Mouse (Mus musculus): Measurements from ENCODE around the gene Lrrk2.
"Not testable (repeated sequence)": the region's sequence is repeated elsewhere in the genome, so short reads cannot be mapped to it uniquely, and the experiment has no call there.

The Lrrk2 gene

GRCm38 (mm10) chr15:91693051-91693450 is 20.1 kb downstream of the Lrrk2 start:
- DNase-seq: no peak

GRCm38 (mm10) chr15:91693856-91694255 is 20.9 kb downstream of the Lrrk2 start:
- DNase-seq: no peak

- peak; percentile 53 to 70 for DNase-seq
Measured at GRCm38 (mm10) chr15:91700841-91701240, 27.9 kb downstream of the Lrrk2 start.

GRCm38 (mm10) chr15:91702991-91703715 is 30.2 kb downstream of the Lrrk2 start:
- peak; percentile 52 to 74 for DNase-seq

GRCm38 (mm10) chr15:91704091-91704490 is 31.1 kb downstream of the Lrrk2 start:
- DNase-seq: peak in 1 of 2 experiments; percentile 18

GRCm38 (mm10) chr15:91709207-91710130 is 36.5 kb downstream of the Lrrk2 start:
- no peak for DNase-seq

GRCm38 (mm10) chr15:91735216-91735922 is 62.4 kb downstream of the Lrrk2 start:
- DNase-seq: no peak

GRCm38 (mm10) chr15:91736791-91737533 is 64.0 kb downstream of the Lrrk2 start:
- DNase-seq: peak; percentile 57 to 72

GRCm38 (mm10) chr15:91738808-91739207 is 65.8 kb downstream of the Lrrk2 start:
- no peak for DNase-seq

GRCm38 (mm10) chr15:91745501-91745900 is 72.5 kb downstream of the Lrrk2 start:
- DNase-seq: no peak

- DNase-seq: peak; percentile 38 to 58
Measured at GRCm38 (mm10) chr15:91752111-91752510, 79.1 kb downstream of the Lrrk2 start.

DNA sequence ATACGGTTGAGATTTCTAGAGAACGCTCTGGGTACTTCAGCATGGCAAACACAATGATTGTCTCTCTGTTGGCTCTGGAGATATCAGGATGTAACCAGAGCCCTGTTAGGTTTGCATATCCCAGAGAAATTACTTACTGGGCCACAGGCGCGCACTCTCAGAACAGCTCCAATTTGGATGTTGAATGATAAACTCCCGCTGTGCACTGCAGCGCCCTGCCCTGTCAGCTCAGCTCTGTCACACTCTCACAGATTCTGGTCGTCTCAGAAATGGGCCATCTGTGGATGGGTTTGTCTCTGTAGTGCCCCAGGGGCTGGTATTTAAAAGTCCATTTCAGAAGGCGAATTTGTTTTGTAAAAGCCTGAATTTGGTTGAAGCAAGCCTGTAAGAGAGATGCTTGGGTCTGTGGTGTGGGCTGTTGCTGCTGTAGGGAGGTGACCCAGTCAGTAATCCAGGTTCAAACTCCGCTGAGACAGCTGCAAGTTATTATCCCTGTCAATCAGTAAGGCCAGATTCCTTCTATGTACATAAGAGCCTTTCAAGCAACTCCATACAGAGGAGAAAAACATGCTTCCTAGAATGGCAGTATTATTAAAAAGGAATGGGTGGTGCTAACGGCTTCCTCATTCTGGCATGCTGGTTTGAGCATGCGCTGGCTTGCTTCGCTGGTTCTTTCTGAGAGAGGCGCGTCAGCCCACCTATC is 80.6 kb downstream of the Lrrk2 start:
- DNase-seq: no peak

DNA sequence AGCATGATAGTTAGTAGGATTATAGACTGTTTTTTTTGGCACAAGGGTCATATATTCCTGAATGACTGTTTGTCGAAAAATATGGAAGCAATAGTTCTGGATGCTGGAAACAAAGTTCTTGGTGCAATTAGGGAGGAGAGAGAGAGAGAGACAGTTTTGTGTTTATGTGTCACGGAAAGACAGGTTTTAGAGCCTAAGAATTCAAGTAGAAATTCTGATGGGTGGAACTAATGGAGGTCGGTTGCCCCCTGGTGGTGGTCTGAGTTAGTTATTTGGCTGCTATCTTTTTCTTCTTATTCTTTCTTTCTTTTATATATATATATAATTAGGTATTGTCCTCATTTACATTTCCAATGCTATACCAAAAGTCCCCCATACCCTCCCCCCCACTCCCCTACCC is 81.6 kb downstream of the Lrrk2 start:
- DNase-seq: peak in 1 of 2 experiments; percentile 70

DNA sequence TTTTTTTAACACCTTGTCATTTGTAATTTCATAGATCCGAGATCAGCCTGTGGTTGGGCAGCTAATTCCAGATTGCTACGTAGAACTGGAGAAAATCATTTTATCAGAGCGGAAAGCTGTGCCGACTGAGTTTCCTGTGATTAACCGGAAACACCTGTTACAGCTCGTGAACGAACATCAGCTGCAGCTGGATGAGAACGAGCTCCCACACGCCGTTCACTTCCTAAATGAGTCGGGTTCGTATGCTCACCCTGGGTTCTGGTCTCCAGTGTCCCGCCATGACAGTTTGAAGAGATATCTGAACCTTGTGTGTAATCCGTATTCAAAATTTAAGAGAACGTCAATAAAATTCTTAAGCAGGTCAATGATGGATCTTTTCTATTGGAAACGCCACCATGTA is 82.8 kb downstream of the Lrrk2 start:
- no peak for DNase-seq

GRCm38 (mm10) chr15:91772041-91772440 is 99.1 kb downstream of the Lrrk2 start:
- DNase-seq: no peak

DNA sequence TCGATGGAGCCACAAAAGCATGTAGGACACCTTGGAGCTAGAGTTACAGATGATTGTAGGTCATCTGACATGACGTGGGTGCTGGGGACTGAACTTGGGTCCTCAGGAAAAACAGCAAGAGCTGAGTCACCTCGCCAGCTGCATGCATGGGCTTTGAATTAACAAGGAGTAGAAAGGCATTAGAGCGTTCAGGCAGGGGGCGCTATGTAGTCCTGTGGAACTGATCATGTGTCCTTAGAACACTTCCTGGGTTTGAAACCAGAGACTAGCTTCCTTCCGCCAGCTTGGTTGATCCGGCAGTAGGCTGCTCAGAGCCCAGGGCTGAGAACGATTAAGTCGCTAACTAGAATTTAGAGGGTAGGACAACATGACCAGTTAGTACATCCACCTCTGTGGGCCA is 106.2 kb downstream of the Lrrk2 start:
- DNase-seq: no peak

GRCm38 (mm10) chr15:91781172-91781571 is 108.2 kb downstream of the Lrrk2 start:
- DNase-seq: peak in 1 of 2 experiments; percentile 55

DNA sequence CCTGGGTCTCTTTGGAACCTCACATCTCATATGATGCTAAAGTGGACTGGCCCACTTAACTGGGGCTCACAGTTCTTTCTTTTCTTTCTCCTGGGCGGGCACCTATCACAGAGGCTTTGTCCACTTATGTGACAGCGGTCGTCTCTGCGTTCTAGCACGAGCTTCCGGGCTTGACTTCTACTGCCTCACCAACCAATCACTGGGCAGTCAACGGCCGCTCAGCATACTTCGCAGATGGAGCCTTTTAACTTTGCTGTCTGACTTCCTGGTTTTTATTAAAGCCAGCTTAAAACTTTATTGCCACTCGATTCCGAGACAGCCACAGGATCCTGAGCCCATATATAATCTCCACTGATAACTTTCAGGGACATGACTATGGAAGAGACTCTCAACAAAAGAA is 115.4 kb downstream of the Lrrk2 start:
- DNase-seq: no peak

DNA sequence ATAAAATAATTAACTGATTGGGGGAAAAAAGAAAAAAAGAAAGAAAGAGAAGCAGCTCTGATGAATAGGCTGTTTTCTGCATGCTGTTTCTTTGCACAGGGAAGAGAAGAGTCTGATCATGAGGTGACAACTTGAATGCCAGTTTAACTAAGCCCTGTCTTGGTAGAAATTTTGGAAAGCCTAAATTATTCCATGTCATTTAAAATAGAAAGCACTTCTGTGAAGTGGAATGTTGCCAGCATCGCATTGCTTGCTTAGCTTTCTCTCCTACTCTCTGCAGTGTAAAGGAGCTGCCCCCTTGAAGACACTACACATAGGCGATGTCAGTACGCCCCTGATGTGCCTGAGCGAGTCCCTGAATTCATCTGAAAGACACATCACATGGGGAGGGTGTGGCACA is 133.5 kb downstream of the Lrrk2 start:
- DNase-seq: no peak

- DNase-seq: no peak
Measured at GRCm38 (mm10) chr15:91835319-91835718, 162.3 kb downstream of the Lrrk2 start.

GRCm38 (mm10) chr15:91837965-91838364 is 165.0 kb downstream of the Lrrk2 start, which contains the start of gene Smgc:
Gene Smgc, plus strand, starts transcription at chr15:91838265.
- no peak for DNase-seq

DNA sequence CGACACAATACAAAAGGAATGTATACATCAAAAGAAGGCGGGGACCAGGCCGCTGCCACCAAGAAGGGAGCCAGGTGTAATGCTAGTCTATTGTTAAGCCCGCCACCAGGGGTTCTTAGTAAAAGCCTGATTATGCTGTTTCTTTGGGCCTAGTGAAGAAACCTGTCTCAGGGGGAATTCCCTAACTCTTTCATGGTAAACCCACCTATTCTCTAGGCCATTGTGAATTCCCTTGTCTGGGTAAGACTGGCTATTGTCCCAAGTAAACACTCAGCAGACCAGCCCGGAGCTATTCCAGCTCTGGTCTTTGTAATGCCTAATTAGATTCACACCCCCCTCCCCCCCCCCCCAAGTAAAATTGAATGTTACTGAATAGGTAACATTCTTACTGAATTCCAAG is 191.2 kb downstream of the Lrrk2 start:
- not testable (repeated sequence) for DNase-seq
